8 mouse cellular contexts compared by ENCODE assay signal in genomic region chr14:104467966-104468622, GRCm38 (mm10). TPM values are rescaled to one million over a fixed set of nuclear protein-coding genes. Genes with fewer than 3 reads are reported as not detected.
DNase-seq lines count a peak whose midpoint lies in the region; ATAC-seq and TF ChIP-seq lines count a peak whose summit lies in the region.

TSS of gene Pou4f1 (minus strand) at chr14:104467999.

- no peak for TF ChIP-seq POLR2A in testis, adult 2 months (IDR thresholded peaks at IDR 0.05; ENCODE audit: control insufficient read depth, low read depth, low read length)

- H3K27ac ChIP-seq in heart, embryonic 13.5 days (replicated peaks) = no peak within 1 kb of the TSS
- H3K27ac ChIP-seq in testis, adult 2 months (ENCODE audit: control insufficient read depth, insufficient read depth, low read depth, low read length) = no peak within 1 kb of the TSS

- H3K4me2 ChIP-seq in heart, embryonic 13.5 days = peak within 1 kb of the TSS; percentile 85

- whole genome bisulfite sequencing in heart, embryonic 13.5 days = under 1% methylated on average over 62 of the region's 62 CpGs

- H3K9me3 ChIP-seq in heart, embryonic 13.5 days = no peaks in the 10 kb centered on the region

- H3K4me1 ChIP-seq in heart, embryonic 13.5 days = peaks cover 32% of the 10 kb centered on the region
- H3K4me1 ChIP-seq in testis, adult 2 months (ENCODE audit: control insufficient read depth, insufficient read depth, low read length) = peaks cover 16% of the 10 kb centered on the region

- H3K36me3 ChIP-seq in heart, embryonic 13.5 days = no peaks in the 10 kb centered on the region
- no peaks in the 10 kb centered on the region for H3K36me3 ChIP-seq in testis, adult 2 months (ENCODE audit: control insufficient read depth, insufficient read depth, low read length)

- peak within 1 kb of the TSS; percentile 64 for H3K9ac ChIP-seq in heart, embryonic 13.5 days

- no peak; the same call in 1 of the 2 replicates for ATAC-seq in heart, embryonic 13.5 days (ENCODE audit: extremely low read depth, insufficient number of reproducible peaks, low FRiP score, low TSS enrichment)

- H3K4me3 ChIP-seq in heart, embryonic 13.5 days = peak within 1 kb of the TSS; percentile 62
- H3K4me3 ChIP-seq in testis, adult 2 months (ENCODE audit: control insufficient read depth, low read depth, low read length) = peak within 1 kb of the TSS; percentile 70

- peak; percentile 37 to 49 for DNase-seq in spleen, postnatal 36 days (ENCODE audit: low spot score in 2 of 2)
- no peak for DNase-seq in spleen, adult 12 weeks (ENCODE audit: low spot score)
- DNase-seq in embryo, embryonic 10.5 days (ENCODE audit: low spot score) = peak; percentile 86
- peak; percentile 71 to 85 for DNase-seq in kidney, postnatal 4 days
- DNase-seq in mesoderm, embryonic 11.5 days (ENCODE audit: low read depth, low spot score) = peak; percentile 87
- DNase-seq in layer of hippocampus, postnatal 14 days (ENCODE audit: low spot score in 2 of 2) = no peak

- TF ChIP-seq CTCF in testis, adult 2 months (IDR thresholded peaks at IDR 0.05; ENCODE audit: control insufficient read depth, insufficient read depth, insufficient replicate concordance, low read depth, low read length) = no peak

- peaks cover 96% of the 10 kb centered on the region for H3K27me3 ChIP-seq in heart, embryonic 13.5 days (replicated peaks)
- peaks cover 4% of the 10 kb centered on the region; the same call in 1 of the 2 replicates for H3K27me3 ChIP-seq in testis, adult 2 months (ENCODE audit: control insufficient read depth, insufficient read depth, low read length)

RNA-seq across cellular contexts. Expression of gene Pou4f1, which starts in this region (rescaled TPM):
- 0.12 and 0.25 TPM in 2 replicates for polyA plus RNA-seq in heart, embryonic 13.5 days (2015; fragmentation: Nextera tagmentation; extraction: Ambion mirVana)
- 0.52 and 0.69 TPM in 2 replicates for polyA plus RNA-seq in testis, adult 2 months (2012; rRNA removed)
- total RNA-seq in layer of hippocampus, postnatal 14 days (2021) = not detected

Comparison
In these comparisons a context has a peak if more than half of its experiments do, and no peak if none do; other contexts are left out.
1. DNase-seq: peak in spleen, postnatal 36 days (2 of 2), embryo, embryonic 10.5 days (single experiment), kidney, postnatal 4 days (2 of 2) and mesoderm, embryonic 11.5 days (single experiment); none in spleen, adult 12 weeks (single experiment) and layer of hippocampus, postnatal 14 days (0 of 2).